ENCODE assay signal across 24 mouse cellular contexts in the genomic region with DNA sequence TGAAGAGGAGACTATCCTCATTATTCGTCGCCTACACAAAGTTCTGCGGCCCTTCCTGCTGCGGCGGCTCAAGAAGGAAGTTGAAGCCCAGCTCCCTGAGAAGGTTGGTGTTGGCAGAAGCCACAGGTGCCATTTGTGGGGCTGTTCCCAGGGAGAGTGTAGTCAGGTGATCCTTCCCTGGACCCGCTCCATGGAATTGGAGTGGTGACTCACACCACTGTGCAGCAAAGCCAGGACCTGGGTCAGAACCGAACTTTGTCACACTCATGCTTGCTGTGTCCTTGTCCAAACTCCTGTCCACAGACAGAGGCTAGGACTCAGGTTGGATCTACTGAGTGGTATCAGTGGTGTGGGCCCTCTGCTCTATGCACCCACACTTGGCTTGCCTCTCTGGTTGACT. TPM values are rescaled to one million over a fixed set of nuclear protein-coding genes. Genes with fewer than 3 reads are reported as not detected.
A peak's percentile ranks its signal among the peaks of the same experiment; 100 is the strongest.
DNase-seq lines count a peak whose midpoint lies in the region; ATAC-seq lines count a peak whose summit lies in the region.
"Had no signal": no experiment of that assay in that cellular context is flagged by ENCODE, and none has a peak within 500 bp of the region (broad histone marks: within the 10 kb centered on the region; RNA-seq: fewer than 3 reads in every experiment).

No protein-coding gene starts in this region.

- no peaks in the 10 kb centered on the region for H3K4me1 ChIP-seq in heart, embryonic 10.5 days
- H3K4me1 ChIP-seq: hindbrain, embryonic 12.5 days; limb, embryonic 10.5 days; midbrain, embryonic 12.5 days; neural tube, embryonic 15.5 days had no signal

- H3K27me3 ChIP-seq in heart, embryonic 10.5 days (ENCODE audit: insufficient read depth, poor library complexity, severe bottlenecking), result no peaks in the 10 kb centered on the region
- H3K27me3 ChIP-seq: hindbrain, embryonic 12.5 days; midbrain, embryonic 12.5 days; neural tube, embryonic 15.5 days had no signal

- H3K36me3 ChIP-seq in heart, embryonic 10.5 days, result peaks cover 99% of the 10 kb centered on the region

- 98% methylated on average over 7 of the region's 7 CpGs for WGBS in heart, embryonic 10.5 days

- H3K27ac ChIP-seq in heart, embryonic 10.5 days, result no peak overlapping the region
- H3K27ac ChIP-seq: hindbrain, embryonic 12.5 days; left cerebral cortex, adult 2 months; limb, embryonic 10.5 days; midbrain, embryonic 12.5 days; neural tube, embryonic 15.5 days had no signal

- H3K9me3 ChIP-seq in heart, embryonic 10.5 days, result no peaks in the 10 kb centered on the region
- H3K9me3 ChIP-seq: hindbrain, embryonic 12.5 days; limb, embryonic 10.5 days; midbrain, embryonic 12.5 days; neural tube, embryonic 15.5 days had no signal

- H3K4me3 ChIP-seq in heart, embryonic 10.5 days, result no peak overlapping the region
- H3K4me3 ChIP-seq: hindbrain, embryonic 12.5 days; left cerebral cortex, adult 2 months; limb, embryonic 10.5 days; midbrain, embryonic 12.5 days; neural tube, embryonic 15.5 days had no signal

- peak; percentile 29 to 41 for DNase-seq in heart, adult 18-20 months
- no peak for DNase-seq in heart, embryonic 10.5 days (ENCODE audit: low spot score)
- DNase-seq in ovary, adult 18-20 months (ENCODE audit: low spot score), result peak; percentile 4
- DNase-seq in ovary, postnatal 14 days (ENCODE audit: low spot score), result no peak
- DNase-seq in adrenal gland, adult 8-10 months, result peak; percentile 37
- DNase-seq in fat pad, adult 2 months (ENCODE audit: extremely low read depth, low read depth, low spot score), result peak; percentile 63
- DNase-seq: cerebellum, adult 11 months; cerebellum, adult 9-11 months; gastrocnemius, postnatal 10 days; kidney, adult 18-20 months; layer of hippocampus, adult 9-11 months; liver, postnatal 0 days; thymus, postnatal 14 days had no signal

- no peak for ATAC-seq in erythroid progenitor cell, adult 5-6 weeks (replicated peaks; ENCODE audit: low FRiP score, poor library complexity, severe bottlenecking)
- no peak for ATAC-seq in frontal cortex, adult (ENCODE audit: low TSS enrichment)
- ATAC-seq: activated CD4-positive, CD25-positive, alpha-beta regulatory T cell, adult 4 months; forebrain, embryonic 14.5 days; inflammation-experienced regulatory T-cells, adult 6 months; liver, postnatal 0 days; lung, postnatal 0 days had no signal

RNA-seq across cellular contexts. Expression of gene Smarca4, which starts 53.0 kb away (rescaled TPM):
- total RNA-seq in heart, adult 18-20 months (2021), result 10 to 100 TPM; 45.7 to 50.8 TPM
- polyA plus RNA-seq in heart, embryonic 10.5 days (2016; fragmentation: Nextera tagmentation; extraction: Ambion mirVana), result 91.1 and 113 TPM in 2 replicates
- 10 to 100 TPM; 78.6 to 92.0 (median 80.9) TPM for total RNA-seq in adrenal gland, adult 8-10 months (2022)
- 48.2 and 58.4 TPM in 2 replicates for total RNA-seq in erythroid progenitor cell, adult 5-6 weeks (2015; ENCODE audit: low replicate concordance)
- total RNA-seq in erythroid progenitor cell, adult 5-6 weeks (2017; ENCODE audit: low replicate concordance), result 61.2 and 65.4 TPM in 2 replicates

RNA-seq across cellular contexts. Expression of gene Ldlr, which starts 54.3 kb away (rescaled TPM):
- total RNA-seq in heart, adult 18-20 months (2021), result 1 to 10 TPM; 1.9 to 2.4 TPM
- 36.6 and 42.9 TPM in 2 replicates for polyA plus RNA-seq in heart, embryonic 10.5 days (2016; fragmentation: Nextera tagmentation; extraction: Ambion mirVana)
- total RNA-seq in adrenal gland, adult 8-10 months (2022), result 100 to 1,000 TPM; 102 to 164 (median 147) TPM
- 2.5 and 3.6 TPM in 2 replicates for total RNA-seq in erythroid progenitor cell, adult 5-6 weeks (2015; ENCODE audit: low replicate concordance)
- 3.6 and 4.1 TPM in 2 replicates for total RNA-seq in erythroid progenitor cell, adult 5-6 weeks (2017; ENCODE audit: low replicate concordance)

Comparison
In these comparisons a context has a peak if more than half of its experiments do, and no peak if none do; other contexts are left out.
1. DNase-seq: peak in heart, adult 18-20 months (2 of 2), ovary, adult 18-20 months (single experiment), adrenal gland, adult 8-10 months (single experiment) and fat pad, adult 2 months (single experiment); none in heart, embryonic 10.5 days (single experiment) and ovary, postnatal 14 days (single experiment).
2. RNA of gene Ldlr, which starts 54.3 kb away (total RNA-seq): 102 to 164 TPM in adrenal gland, adult 8-10 months; 2.5 to 4.1 TPM in erythroid progenitor cell, adult 5-6 weeks and 1.9 to 2.4 TPM in heart, adult 18-20 months; every median in the first group is over 10 times any median in the second.